Mouse (Mus musculus): Measurements from ENCODE around the gene Igfbp5.

Gene Igfbp5

DNA sequence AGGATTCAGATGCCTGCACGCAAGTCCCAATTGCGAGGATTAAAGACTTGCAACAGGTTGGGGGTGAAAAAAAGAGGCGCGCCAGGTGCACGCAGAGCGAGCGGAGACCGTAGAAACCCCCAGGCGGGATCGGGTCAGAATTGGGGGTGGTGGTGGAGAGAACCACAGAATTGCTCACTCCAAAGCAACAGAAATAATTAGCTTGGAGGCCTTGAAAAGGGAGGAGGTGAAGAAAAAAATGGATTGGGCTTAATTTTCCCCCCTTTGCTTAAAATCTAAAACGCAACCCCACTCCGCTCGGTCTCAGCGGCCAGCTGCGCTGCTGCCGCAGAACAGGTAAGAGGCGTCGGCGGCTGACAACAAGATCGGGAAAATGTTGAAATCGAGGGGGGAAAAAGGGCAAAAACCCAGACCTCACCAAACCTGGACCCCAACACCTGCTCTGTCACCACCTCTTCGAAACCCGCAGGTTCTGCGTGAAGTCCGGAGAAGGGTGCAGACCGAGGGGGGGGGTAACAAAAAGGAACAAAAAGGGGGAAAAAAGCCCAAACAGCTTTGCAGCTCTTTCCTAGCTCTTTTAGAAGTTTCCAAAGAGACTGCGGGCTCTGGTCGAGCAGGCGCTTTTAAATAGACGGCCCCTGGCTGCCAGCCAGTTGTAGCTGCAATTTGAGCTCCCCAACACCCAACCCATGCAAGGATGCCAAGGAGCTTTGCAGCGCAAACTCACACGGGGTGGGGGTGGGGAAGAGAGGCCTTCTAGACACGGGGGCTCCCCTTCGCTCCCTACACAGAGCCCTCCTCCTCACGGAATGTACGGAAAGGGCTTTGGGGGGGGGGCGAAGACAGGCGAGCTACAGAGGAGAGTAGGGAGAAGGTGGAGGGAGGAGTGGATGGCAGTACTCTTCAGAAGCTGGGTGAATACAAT lies at the start of gene Igfbp5:
Igfbp5 (minus strand) TSS at position 598 of the 925 bp plus-strand sequence.
- no peak for DNase-seq (ENCODE audit: low read depth)

DNA sequence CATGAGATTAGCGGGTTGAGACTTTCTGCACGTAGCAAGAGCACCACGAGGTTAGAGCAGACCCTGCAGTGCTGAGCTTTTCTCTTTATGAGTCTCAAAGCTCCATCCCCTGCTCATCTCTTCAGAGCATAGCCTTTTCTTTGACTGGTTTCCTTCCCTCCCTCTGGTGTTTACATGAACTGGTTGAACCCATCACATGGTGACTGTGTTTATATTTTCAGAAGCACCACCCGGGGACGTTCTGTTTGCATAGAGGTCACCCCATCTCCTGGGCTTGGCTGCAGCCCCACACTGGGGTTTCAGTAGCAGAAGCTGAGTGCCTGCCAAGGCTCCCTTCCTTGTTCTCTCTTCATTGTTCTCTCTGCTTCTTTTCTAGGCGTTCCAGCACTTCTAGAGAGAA lies 40.1 kb upstream of the Igfbp5 start:
- DNase-seq (ENCODE audit: low read depth), result no peak

DNA sequence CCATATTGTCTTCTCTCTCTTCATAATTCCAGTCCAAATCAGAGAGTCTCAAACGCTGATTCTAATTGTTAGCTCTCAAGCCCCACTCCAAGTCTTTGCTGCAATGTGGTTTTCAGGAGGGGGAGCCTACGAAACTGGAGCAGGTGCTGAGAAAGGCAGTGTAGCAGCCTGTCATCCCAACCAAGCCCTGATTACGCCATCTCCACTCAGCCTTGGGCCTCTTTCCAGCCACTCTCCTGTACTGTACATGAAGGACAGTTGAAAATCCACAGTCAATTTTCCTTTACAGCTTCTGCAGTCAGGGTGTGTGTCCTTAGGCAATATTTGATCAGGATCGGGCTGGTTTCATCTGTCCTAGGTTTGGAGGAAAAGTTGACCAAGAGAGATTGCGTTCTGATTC lies 38.4 kb upstream of the Igfbp5 start:
- no peak for DNase-seq (ENCODE audit: low read depth)

DNA sequence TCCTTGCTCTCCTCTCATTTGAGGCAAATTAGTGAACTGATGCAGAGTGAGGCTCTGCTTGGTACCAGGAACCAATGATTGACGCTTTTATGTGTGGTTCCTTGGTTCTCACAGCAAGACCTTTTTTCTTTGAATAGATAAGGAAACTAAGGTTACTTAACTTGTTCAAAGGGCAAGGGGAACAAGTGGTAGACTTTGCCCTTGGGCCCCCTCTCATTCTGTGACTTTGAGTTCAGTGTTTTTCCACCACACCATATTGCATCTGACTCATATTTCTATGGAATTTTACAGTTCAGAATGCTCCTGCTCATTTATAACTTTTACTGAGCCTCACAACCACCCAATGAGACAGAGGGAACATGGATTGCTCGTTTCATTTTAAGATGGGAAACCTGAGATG lies 21.1 kb upstream of the Igfbp5 start:
- no peak for DNase-seq (ENCODE audit: low read depth)

DNA sequence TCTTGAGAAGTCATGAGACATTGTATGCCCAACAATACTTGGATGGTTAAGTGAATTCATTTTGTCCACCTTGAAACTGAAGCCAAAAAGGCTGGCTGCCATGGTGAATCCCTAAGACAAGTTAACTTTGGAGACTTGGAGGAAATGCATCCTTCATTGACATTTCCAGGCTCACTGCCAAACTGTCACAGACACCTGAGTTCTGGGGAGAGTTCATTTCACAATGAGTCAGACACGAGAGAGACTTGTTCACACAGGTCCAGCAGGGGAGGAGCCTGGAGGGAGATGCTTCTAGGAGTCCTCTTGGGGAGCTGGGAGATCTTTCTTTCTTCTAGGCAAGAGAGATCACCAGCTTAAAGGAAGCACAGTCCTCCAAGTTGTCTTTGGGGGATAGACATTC lies 13.2 kb upstream of the Igfbp5 start:
- no peak for DNase-seq (ENCODE audit: low read depth)

DNA sequence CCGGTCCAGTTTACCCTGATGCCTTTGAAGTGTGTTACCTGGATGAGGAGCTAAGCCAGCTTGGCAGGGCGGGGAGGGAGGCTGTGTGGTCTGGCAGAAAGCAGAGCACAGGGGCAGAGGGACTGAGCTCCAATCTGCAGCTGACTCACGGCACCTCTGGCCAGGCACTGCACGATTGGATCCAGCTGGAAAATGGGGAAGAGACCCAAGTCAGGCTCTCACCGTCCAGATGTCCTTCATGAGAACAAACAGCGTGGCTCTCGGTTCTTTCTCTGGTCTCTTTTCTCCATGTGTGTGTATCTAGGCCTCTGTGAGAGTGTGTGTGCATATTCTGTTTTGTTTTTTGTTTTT lies 11.1 kb upstream of the Igfbp5 start:
- no peak for DNase-seq (ENCODE audit: low read depth)

DNA sequence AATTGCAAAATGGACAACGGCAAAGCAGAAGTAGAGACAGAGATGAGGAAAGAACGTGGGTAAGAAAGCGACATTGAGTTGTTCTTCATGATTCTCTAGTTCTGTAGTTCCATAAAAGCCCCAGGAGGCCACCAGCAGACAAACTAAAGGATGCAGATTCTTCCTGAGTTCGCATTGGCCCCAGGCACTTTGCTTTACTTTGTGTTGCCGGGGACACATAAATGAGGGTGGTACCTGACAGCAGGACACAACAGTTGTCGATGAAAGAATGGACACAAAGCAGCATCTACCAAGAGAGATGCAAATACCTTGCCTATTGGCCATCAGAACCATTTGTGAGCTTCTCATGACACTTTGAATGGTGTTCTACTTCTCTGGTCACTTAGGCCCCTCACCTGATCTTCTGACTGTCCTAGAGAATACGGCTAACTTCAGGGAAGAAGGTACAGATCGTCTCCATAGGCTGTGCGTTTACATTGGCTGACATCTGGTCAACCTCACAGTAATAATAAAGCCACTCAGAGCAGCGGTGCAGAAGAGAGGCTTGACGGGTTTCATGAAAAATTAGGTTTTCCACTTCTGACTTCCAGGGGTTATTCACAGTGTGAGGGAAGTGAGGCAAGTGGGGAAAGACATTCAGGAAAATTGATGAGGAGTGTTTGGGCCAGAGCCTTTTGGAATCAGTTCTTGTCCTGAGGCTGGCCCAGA lies 10.6 kb upstream of the Igfbp5 start:
- no peak for DNase-seq (ENCODE audit: low read depth)

DNA sequence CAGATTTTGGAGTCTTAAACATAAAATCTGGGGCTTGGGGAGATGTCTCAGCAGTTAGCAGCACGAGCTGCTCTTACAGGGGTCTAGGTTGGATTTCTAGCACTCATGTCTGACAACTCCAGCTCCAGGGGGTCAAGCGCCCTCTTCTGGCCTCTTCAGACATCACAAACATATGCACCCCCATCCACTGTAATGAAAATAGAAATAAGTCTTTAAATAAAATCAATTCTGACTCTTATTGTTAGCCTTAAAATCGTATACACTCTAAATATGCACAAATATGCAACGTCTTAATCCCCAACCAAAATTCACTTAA lies 4.6 kb upstream of the Igfbp5 start:
- DNase-seq (ENCODE audit: low read depth), result no peak

DNA sequence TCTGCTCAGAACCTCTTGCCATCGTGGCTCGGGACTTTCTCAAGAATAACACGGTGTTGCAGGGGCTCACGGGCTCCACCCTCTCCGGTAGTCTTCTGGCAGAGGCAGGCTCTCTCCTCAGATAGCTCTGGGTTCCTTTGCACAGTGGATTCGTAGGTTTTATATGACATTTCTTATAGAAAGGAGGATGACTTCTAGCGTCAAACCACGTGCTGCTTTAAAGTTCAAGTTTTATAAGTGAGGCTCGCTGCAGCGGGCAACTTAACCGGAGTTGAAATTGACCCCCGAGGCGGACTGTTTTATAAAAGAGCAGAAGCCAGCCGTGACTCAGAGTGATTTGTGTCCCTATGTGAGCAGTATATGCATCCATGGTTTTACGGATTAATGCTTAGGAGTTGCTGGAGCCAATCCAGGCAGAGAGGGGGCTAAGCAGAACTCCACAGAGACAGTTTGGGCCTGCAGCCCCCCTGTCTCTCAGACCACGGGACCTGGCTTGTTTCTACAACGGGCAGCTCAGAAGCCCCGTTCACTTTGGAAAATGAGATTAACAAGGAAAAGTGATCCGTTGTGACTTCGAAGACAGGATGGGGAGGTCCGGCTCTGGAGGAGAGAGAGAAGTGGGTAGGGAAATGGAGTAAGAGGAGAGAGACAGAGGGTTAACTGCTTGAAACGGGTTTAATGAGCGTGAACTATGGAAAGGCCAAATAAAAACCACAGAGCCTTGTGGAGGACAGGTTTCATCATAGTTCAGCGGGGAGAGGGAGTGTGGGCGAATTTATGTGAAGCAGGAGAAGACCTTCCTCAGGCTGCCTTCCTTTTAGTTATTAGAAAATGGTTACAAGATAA lies 4.0 kb upstream of the Igfbp5 start:
- DNase-seq (ENCODE audit: low read depth), result no peak

DNA sequence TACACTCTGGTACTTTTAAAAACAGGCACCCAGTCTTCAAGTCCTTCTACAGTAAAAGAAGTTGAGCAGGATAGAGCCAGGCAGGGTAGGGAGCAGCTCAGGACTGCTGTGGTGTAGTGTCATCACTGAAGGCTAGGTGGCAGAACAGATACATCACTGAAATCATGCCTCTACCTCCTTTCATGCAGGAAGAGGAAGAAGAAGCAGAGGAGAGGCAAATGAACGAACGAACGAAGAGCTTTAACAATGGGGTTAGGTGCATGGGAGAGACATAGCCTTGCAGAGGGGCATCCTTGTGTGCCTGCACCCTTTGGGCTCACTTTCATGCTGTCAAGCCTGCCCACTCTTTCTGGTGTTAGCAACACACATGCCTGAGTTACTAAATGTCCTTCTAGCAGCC lies 3.2 kb upstream of the Igfbp5 start:
- no peak for DNase-seq (ENCODE audit: low read depth)

DNA sequence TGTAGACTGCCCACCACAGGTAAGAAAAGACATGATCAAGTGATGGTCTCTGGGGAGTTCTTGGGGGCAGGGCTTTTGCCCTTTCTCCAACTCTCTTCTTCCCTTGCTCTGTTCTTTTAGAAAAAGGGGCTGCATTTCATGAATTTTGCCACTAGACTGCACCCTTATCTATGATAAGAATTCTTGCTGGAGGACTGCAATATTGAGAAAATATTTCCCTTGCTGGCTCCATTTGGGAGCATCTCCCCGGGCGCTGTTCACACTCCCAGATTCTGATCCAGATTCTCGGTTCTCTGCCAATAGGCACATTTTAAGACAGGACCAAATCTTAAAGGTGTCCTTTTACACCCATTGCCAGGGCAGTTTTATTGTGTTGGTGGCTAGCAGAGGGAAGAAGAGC lies 1.4 kb upstream of the Igfbp5 start:
- DNase-seq (ENCODE audit: low read depth), result no peak

DNA sequence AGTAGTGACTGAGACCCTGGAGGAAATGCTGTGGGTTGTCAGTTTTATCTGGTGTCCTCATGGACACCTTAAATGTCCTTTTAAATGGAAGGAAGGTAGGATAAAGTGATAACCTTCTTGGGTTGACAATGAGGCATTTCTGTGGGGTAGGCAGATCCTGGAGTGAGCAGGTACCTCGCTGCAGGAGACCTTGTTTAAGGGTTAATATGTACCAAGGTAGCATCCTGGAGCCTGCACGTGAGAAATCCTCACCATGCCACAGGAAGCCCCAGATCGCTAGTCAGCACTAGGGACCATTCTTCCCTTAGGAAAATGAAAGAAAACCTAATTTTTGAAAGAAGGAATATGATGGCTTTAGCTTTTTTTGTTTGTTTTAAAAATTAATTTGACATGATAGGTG lies 1.0 kb upstream of the Igfbp5 start:
- DNase-seq (ENCODE audit: low read depth), result no peak

DNA sequence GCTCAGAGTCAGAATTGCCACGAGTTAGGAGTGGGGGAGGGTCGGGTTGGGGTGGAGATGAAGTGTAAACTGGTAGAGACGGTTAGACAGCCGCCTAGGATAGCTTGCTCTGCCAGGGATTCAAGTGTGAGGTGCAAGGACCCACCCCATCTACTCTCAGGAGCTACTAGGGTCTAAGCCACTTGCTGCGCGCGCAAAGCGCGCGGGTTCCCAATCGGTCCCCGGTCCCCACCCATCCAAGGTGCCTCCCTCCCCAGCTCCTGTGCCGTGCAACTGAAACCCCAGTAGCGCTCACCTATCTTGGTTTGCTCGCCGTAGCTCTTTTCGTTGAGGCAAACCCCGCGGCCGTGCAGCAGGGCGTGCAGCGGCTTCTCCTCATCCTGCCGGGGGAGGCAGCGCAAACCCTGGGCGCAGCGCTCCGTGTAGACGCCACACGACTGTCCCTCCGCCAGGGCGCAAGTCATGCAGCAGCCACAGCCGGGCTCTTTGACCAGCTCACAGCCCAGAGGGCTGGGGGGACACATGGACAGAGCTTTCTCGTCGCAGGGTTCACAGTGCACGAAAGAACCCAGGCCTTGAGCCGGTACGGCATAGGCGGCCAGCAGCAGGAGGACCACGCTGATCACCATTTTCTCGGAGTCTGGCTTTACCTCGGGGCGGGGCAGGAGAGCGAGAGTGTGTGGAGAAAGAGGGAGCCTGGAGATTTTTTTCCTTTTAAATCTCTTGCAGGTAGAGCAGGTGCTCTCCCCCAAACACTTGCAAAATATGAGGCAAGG lies 985 bp downstream of the Igfbp5 start:
- DNase-seq (ENCODE audit: low read depth), result no peak

DNA sequence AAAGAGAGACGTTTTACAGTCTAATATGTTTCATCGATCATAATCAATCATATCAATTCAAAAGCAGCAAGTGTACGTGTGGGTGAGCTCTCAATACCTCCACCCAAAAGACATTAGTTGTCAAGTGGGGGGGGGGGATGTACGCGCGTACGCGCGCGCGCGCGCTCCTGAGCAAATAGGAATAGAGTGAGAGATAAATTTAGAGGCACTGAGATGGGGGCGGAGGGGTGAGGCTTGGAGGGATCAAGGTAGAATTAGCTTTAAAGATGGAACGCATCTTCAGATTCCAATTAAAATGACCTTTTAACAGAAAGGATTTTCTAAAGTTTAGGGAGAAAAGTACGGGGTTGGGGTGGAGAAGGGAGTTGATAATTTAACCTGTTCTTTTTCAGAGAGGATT lies 1.6 kb downstream of the Igfbp5 start:
- no peak for DNase-seq (ENCODE audit: low read depth)

DNA sequence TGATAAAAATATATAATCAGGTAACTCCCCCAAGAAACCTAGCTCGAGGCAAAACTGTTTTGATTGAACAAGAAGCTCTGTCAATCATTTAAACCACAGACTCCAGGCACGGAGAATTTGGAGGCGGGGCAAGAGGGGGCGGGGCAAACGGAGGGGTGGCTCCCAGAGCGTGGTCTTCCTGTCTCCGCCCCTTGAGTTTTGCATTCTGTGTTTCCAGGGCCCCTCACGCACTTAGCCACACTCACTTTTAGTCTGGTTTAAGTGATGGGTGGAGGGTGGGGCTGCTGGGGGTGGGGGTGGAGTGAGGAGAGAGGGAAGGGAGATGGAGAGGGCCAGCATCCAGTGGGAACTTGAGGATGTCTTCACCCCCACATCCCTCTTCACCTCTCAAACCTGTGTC lies 2.2 kb downstream of the Igfbp5 start:
- DNase-seq (ENCODE audit: low read depth), result no peak

DNA sequence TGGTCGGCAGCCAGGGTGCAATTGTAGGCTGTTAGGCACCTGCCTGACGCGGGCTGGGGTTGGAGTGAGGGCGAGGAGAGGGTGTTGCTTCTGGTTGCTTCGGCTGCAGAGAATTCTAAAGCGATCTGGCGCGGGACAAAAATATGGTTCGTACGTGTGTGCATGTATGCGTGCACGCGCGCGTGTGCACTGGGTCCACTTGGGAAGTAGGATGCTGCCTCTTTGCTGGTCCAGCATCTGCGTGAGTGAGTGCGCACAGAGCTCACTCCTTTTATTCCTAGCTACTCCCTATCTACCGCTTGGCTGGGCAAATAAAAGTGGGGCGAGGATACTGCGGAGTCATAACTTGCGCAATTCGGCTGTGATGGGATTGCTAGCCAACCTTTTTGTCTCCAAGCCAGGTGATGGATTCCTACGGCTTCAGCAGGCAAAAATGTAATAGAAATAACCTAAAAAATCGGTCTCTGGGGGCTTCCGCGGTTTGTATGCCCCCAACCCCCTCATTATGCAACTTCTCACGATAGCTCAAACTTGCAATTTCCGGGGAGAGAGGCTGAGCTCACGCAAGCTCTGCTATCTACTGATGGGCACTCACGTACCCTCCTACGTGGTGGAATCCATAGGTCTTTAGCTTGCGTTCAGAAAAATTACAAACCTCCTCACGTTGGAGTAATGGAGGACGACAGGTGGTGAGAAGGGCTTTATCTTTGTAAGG lies 2.8 kb downstream of the Igfbp5 start:
- DNase-seq (ENCODE audit: low read depth), result no peak

DNA sequence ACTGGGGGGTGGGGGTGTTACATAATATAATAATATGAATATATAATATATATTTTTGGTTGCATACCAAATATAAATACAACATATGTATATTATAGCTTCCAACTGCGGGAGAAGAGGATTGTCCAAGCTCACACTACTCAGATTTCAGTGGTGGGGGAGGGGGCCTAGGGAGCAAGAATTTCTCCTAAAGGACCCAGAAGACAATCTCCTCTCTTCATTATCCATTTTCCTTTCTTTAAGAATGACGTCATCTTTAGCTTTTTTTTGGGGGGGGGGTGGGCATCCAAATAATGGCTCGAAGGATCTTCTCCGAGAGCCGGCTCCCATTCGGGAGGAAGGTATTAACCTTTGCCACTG lies 3.4 kb downstream of the Igfbp5 start:
- no peak for DNase-seq (ENCODE audit: low read depth)

DNA sequence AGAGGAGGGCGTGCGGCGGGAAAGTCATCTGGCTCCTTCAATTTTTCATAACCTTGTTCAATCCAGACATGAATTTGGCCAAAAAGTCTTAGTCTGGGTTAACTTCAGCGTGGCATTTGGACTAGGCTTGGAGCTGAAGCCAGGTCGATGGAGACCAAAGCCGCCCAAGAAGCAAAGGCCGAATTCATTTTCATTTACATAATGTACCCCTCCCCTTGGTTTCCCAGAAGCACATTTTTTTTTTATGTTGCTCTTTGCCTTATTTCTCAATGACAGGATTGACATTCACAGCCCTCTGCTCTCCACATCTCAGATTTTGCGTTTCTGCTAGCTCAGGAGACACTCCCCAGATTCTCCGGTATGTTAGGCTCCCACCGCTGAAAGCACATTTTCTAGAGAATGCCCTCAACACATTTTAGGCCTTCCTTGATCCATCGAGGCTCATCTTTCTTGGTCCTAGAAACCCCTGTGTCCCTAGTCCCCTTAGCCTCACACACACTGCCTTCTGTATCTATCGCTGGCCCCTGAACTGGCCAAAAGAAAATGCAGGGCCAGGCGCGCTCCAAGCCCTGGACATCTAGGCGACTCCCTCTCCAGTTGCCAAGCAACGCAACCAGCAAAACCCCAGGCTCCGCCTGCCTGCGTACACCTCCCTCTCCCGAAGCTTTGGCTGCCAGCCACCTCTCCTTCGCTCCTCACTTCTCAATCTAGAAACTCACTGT lies 3.9 kb downstream of the Igfbp5 start:
- DNase-seq (ENCODE audit: low read depth), result no peak

DNA sequence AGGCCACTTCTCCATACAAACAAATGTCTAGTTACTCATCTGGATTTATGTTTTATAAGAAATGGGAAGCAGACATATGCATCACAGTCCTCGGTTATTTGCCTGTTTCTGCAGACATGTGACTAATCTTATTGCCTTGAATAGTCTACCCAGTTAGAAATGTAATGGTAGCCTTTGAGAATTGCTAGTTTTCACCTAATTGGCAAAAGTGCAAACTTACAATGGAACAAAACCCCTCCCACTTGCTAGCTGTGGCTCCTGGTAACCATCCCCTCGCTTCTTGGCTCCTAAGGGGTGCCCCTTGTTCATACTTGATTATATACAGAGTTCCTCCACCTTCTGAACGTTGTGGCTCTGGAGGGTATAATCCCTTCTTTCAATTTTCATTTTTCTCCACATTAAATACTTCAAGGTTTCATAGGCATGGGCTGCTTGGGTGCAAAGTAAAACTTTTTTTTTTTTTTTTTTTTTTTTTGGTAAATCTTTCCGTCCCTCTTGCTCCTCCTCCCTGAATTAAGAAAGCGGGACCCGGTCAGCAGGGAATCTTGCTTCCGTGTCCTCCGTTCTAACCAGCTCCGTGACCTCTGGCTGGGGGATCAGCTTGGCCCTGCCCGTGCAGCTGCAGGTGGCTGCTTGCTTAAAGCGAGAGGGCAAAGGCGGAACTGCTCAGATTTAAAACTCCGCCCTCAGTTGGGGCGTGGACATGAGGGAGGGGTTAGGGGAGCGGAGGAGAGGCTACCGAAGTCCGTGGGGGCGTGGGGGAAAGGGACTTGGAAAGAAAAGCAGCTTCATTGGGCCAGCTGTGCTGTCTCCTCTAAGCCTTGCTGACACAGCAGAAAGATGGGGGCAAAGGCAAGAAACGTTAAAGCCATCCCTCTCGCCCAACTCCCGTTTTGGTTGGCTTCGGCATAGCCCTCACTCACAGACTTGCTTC lies 4.7 kb downstream of the Igfbp5 start:
- DNase-seq (ENCODE audit: low read depth), result no peak

DNA sequence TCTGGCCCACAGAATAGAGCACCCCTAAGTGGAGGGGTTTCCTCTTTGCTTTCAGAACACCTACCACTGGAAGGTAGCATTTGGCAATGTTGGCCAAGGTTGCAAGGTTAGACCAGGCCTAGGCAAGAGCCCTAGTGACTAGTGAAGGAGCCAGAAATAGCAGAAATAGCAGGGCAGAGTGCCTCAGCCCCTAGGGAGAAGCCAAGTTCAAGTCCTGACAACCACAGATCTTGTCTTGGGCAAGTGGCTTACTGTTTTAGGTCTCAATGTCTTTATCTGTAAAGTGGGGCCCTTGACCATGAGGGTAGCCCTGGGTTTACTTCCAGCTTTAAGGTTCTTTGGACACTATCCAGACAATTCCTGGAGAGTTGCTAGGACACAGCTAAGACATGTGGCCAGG lies 5.4 kb downstream of the Igfbp5 start:
- DNase-seq (ENCODE audit: low read depth), result no peak
